Mouse (Mus musculus): Measurements from ENCODE around the gene Parp12.
A peak's percentile ranks its signal among the peaks of the same experiment; 100 is the strongest.

The Parp12 gene

GRCm38 (mm10) chr6:39117584-39118455 lies at the start of gene Parp12:
Gene Parp12 (minus strand): TSS chr6:39118349.
- DNase-seq = no peak

- DNase-seq = no peak
Measured at GRCm38 (mm10) chr6:39164891-39165290, 46.7 kb upstream of the Parp12 start.

GRCm38 (mm10) chr6:39161975-39162374 lies 43.8 kb upstream of the Parp12 start:
- DNase-seq = no peak

- DNase-seq = peak; percentile 26
Measured at GRCm38 (mm10) chr6:39146041-39146440, 27.9 kb upstream of the Parp12 start.

- DNase-seq = no peak
Measured at GRCm38 (mm10) chr6:39132556-39132955, 14.4 kb upstream of the Parp12 start.

GRCm38 (mm10) chr6:39131480-39131879 lies 13.3 kb upstream of the Parp12 start:
- DNase-seq = no peak

- no peak for DNase-seq
Measured at GRCm38 (mm10) chr6:39124719-39125118, 6.6 kb upstream of the Parp12 start.

GRCm38 (mm10) chr6:39120685-39121084 lies 2.5 kb upstream of the Parp12 start:
- no peak for DNase-seq

GRCm38 (mm10) chr6:39118456-39118881 lies 320 bp upstream of the Parp12 start:
- DNase-seq = no peak

- no peak for DNase-seq
Measured at GRCm38 (mm10) chr6:39115438-39115837, 2.7 kb downstream of the Parp12 start.

- peak; percentile 78 for DNase-seq
Measured at GRCm38 (mm10) chr6:39113141-39113540, 5.0 kb downstream of the Parp12 start.

GRCm38 (mm10) chr6:39112701-39113100 lies 5.4 kb downstream of the Parp12 start:
- no peak for DNase-seq

- DNase-seq = no peak
Measured at GRCm38 (mm10) chr6:39106812-39107211, 11.3 kb downstream of the Parp12 start.

GRCm38 (mm10) chr6:39104631-39105030 lies 13.5 kb downstream of the Parp12 start:
- DNase-seq = no peak

GRCm38 (mm10) chr6:39076498-39076897 lies 41.7 kb downstream of the Parp12 start:
- DNase-seq = no peak

GRCm38 (mm10) chr6:39074186-39074585 lies 44.0 kb downstream of the Parp12 start:
- no peak for DNase-seq

GRCm38 (mm10) chr6:39072664-39073063 lies 45.5 kb downstream of the Parp12 start:
- no peak for DNase-seq

- DNase-seq = peak; percentile 81
Measured at GRCm38 (mm10) chr6:39066935-39067578, 51.1 kb downstream of the Parp12 start.

- no peak for DNase-seq
Measured at GRCm38 (mm10) chr6:39063541-39063940, 54.6 kb downstream of the Parp12 start.

GRCm38 (mm10) chr6:39061180-39061579 lies 57.0 kb downstream of the Parp12 start:
- no peak for DNase-seq

- no peak for DNase-seq
Measured at GRCm38 (mm10) chr6:39059547-39060497, 58.3 kb downstream of the Parp12 start.

GRCm38 (mm10) chr6:39058936-39059335 lies 59.2 kb downstream of the Parp12 start:
- DNase-seq = no peak

- DNase-seq = no peak
Measured at GRCm38 (mm10) chr6:39058389-39058788, 59.8 kb downstream of the Parp12 start.

All from cerebellum, adult 9-10 months (tissue).